Mouse (Mus musculus): ENCODE data around the gene Hmgcr. TPM values are rescaled to one million over a fixed set of nuclear protein-coding genes. Genes with fewer than 3 reads are reported as not detected.

Gene Hmgcr
- polyA plus RNA-seq, 1 experiment, result 110 TPM

DNA sequence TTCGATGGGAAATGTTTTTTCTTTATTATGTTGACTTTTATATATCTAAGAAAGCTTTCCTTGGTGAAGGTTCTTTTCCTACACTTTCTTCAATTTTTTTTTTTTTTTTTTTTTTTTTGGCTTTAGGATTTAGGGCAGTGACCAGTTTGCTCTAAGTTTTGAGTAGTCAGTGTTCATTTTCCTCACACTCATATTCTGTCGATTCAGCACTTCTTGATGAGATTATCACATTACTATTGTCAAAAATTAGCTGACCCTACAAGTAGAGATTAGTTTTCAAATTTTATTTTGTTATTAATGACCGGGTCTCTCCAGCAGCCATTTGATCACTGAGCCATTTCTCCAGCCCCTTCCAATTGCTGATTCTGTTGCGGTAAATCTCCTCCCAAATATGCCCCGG lies 19.2 kb upstream of the Hmgcr start:
- Histone ChIP-seq H3K27ac (ENCODE audit: insufficient read depth, low read length) (no peak overlapping the region), H3K4me1 (ENCODE audit: control insufficient read depth, insufficient read depth, low read length) (no peaks in the 10 kb centered on the region; the same call in 1 of the 2 replicates), H3K4me3 (ENCODE audit: insufficient read depth, low read length) (no peak overlapping the region)
- TF ChIP-seq POLR2A (IDR thresholded peaks at IDR 0.05; ENCODE audit: low read depth, low read length) (no peak), CTCF (IDR thresholded peaks at IDR 0.05; ENCODE audit: borderline replicate concordance, insufficient read depth, low read length) (no peak)

DNA sequence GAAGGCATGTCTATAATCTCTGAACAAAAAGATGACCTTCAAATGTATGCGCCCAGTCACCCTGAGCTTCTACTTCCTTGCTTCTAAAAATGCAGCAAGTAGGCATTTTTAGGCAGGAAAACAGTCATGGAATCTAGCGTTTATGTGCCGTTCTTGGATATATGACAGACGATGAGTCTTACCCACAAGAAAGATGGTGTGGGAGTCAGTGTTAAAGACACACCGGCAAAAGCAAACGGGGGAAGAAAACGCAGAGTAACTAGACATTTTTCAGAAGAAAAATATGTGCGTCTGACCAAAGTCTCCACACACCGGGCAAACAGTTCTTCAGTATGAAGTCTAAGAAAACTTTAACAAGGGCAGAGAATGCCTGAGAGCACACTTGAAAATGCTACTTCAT lies 16.5 kb upstream of the Hmgcr start:
- H3K4me3 ChIP-seq (ENCODE audit: insufficient read depth, low read length), result no peak overlapping the region
- no peaks in the 10 kb centered on the region; the same call in 1 of the 2 replicates for H3K4me1 ChIP-seq (ENCODE audit: control insufficient read depth, insufficient read depth, low read length)
- peak overlapping the region; percentile 86 for H3K27ac ChIP-seq (ENCODE audit: insufficient read depth, low read length)
- TF ChIP-seq POLR2A (IDR thresholded peaks at IDR 0.05; ENCODE audit: low read depth, low read length), result no peak

DNA sequence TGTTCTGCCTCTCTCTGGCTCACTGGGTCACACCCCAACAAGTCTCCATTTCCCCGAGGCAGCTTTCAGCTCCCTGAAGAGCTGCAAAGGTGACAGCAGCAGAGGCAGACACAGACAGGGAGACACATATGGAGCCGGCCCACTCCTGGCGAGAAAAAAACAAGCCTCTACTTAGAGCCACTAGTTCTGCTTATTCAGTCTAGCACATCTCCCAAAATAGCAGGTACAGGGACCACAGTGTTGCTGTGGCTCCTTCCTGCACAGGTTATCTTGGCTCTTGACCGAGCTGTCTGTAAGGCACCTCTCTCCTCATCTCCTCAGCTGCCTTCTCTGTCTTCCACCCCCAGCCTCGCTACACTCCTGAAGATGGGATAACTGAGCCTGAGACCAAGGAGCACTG lies 14.0 kb upstream of the Hmgcr start:
- Histone ChIP-seq H3K4me1 (ENCODE audit: control insufficient read depth, insufficient read depth, low read length) (peaks cover 11% of the 10 kb centered on the region), H3K27ac (ENCODE audit: insufficient read depth, low read length) (no peak overlapping the region), H3K4me3 (ENCODE audit: insufficient read depth, low read length) (no peak overlapping the region)
- TF ChIP-seq POLR2A (IDR thresholded peaks at IDR 0.05; ENCODE audit: low read depth, low read length), result no peak
- no peak for TF ChIP-seq CTCF (IDR thresholded peaks at IDR 0.05; ENCODE audit: borderline replicate concordance, insufficient read depth, low read length)

DNA sequence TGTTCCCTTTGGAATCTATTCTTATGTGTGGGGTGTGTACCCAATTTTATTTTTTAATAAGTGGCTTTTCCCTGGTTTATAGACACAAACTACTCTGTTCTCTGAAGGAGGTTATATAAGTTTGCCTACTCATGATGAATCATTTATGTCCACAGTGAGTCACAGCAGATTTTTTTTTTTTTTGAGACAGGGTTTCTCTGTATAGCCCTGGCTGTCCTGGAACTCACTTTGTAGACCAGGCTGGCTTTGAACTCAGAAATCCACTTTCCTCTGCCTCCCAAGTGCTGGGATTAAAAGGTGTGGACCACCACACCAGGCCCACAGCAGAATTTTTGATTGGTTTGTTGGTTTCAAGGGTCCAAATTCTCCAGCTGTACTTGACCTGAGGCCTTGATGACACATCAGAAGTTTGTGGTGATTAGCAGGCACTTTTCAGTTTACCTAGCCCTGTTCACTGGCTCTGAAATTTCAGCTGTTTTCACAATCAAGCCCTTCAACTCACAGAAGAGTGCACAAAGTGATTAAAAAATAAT lies 10.4 kb upstream of the Hmgcr start:
- H3K4me1 ChIP-seq (ENCODE audit: control insufficient read depth, insufficient read depth, low read length), result peaks cover 11% of the 10 kb centered on the region
- no peak overlapping the region for H3K4me3 ChIP-seq (ENCODE audit: insufficient read depth, low read length)
- TF ChIP-seq POLR2A (IDR thresholded peaks at IDR 0.05; ENCODE audit: low read depth, low read length) (no peak), CTCF (IDR thresholded peaks at IDR 0.05; ENCODE audit: borderline replicate concordance, insufficient read depth, low read length) (no peak)
- peak overlapping the region; percentile 55 for H3K27ac ChIP-seq (ENCODE audit: insufficient read depth, low read length)

DNA sequence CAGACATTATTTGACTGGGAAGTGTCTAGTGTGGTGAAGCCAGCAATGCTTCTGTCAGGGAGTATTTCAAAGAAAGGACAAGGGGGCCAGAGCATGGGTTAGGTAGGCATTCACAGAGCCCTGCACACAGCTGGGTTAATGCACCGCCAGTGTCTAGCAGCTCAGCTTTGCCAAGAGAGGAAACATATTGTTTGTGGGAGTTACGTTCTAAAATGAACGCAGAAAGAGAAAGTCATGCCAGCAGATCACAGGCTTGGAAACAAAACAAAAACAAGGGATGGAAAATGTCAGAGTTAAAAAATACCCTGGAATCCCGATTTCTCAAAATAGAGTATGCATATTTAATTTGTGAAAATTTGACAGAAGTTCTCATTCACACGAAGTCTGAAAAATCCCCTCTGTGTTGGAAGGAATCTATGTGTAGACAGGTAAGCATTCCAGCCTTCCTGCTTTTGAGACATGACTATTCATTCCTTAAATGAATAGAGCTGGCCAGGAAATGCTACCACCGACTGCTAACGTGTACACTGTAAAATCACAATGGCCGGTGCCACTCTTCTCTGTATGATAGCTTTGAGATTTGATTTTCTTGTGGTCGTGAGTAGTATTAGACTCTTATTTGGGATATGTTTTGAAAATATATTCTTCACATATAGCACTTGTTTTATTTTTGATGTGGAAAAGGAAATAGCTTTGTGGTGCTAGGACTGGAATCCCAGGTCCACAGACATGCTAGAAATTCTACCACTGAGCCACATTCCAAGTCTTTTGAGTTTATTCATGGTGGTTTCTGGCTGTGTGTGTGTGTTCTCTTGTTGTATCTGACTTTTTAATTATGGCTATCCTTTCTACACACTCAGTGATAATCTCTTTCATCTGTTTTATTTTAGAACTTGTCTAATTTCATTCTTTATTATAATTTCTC lies 9.7 kb upstream of the Hmgcr start:
- Histone ChIP-seq H3K4me1 (ENCODE audit: control insufficient read depth, insufficient read depth, low read length) (peaks cover 11% of the 10 kb centered on the region), H3K27ac (ENCODE audit: insufficient read depth, low read length) (peak overlapping the region; percentile 86), H3K4me3 (ENCODE audit: insufficient read depth, low read length) (no peak overlapping the region)
- TF ChIP-seq CTCF (IDR thresholded peaks at IDR 0.05; ENCODE audit: borderline replicate concordance, insufficient read depth, low read length) (no peak), POLR2A (IDR thresholded peaks at IDR 0.05; ENCODE audit: low read depth, low read length) (no peak)

DNA sequence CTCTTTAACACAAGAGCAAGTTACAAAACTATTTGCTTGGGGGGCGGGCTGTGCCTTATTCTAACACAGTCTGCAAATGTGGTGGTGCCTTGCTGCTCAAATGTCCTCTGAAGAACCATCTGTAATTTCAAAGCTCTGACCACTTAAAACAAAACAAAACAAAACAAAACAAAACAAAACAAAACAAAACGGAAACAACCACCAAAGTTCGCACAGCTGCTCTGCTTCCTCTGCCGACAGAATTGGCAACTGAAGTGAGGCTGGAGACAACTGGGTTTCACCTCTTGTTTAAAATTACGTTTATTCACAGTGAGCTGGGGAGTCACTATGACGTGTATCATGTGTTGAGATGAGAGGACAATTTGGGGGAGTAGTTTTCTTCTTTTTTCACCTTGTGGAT lies 7.9 kb upstream of the Hmgcr start:
- no peak for TF ChIP-seq POLR2A (IDR thresholded peaks at IDR 0.05; ENCODE audit: low read depth, low read length)
- no peak for TF ChIP-seq CTCF (IDR thresholded peaks at IDR 0.05; ENCODE audit: borderline replicate concordance, insufficient read depth, low read length)
- Histone ChIP-seq H3K4me1 (ENCODE audit: control insufficient read depth, insufficient read depth, low read length) (peaks cover 11% of the 10 kb centered on the region), H3K4me3 (ENCODE audit: insufficient read depth, low read length) (no peak overlapping the region), H3K27ac (ENCODE audit: insufficient read depth, low read length) (no peak overlapping the region)

DNA sequence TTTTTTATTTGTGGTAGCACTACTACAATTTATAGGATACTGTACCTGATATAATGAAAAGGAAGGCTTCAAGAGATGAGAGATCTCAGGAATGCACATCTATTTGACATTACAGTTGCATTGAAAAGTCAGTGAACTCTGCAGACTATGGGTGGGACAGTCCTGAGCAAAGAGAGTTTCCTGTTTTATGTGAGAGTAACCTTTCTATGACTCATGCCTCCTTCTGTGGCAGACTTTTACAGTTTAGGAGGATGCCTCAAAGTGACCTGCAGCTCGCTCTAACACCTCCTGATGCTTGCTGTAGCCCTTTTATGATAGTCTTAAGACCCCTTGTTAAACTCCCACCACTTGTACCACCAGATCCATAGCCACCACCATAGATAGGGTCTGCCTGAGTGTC lies 6.3 kb upstream of the Hmgcr start:
- Histone ChIP-seq H3K27ac (ENCODE audit: insufficient read depth, low read length) (no peak overlapping the region), H3K4me1 (ENCODE audit: control insufficient read depth, insufficient read depth, low read length) (peaks cover 11% of the 10 kb centered on the region), H3K4me3 (ENCODE audit: insufficient read depth, low read length) (no peak overlapping the region)
- TF ChIP-seq POLR2A (IDR thresholded peaks at IDR 0.05; ENCODE audit: low read depth, low read length), result no peak
- no peak for TF ChIP-seq CTCF (IDR thresholded peaks at IDR 0.05; ENCODE audit: borderline replicate concordance, insufficient read depth, low read length)

DNA sequence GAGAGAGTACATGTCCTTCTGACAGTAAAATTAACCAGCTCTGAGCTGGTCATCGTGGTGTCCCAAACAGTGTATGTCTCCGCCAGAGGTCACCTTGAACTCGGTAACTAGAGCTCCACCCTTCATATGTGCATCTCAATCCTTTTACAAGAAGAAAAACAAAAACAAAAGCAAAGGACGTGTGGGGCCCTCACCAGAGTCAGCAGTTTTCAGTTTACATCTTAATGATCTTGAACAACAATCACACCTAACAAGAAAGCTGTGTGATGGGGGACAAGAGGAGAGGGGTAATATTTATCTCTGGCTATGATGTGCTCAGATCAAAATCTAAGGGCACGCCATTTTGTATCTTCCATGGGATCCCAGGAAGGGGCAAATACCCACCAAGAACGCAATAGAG lies 5.0 kb upstream of the Hmgcr start:
- Histone ChIP-seq H3K4me1 (ENCODE audit: control insufficient read depth, insufficient read depth, low read length) (peaks cover 9% of the 10 kb centered on the region), H3K27ac (ENCODE audit: insufficient read depth, low read length) (no peak overlapping the region), H3K4me3 (ENCODE audit: insufficient read depth, low read length) (no peak overlapping the region)
- TF ChIP-seq CTCF (IDR thresholded peaks at IDR 0.05; ENCODE audit: borderline replicate concordance, insufficient read depth, low read length) (no peak), POLR2A (IDR thresholded peaks at IDR 0.05; ENCODE audit: low read depth, low read length) (no peak)

DNA sequence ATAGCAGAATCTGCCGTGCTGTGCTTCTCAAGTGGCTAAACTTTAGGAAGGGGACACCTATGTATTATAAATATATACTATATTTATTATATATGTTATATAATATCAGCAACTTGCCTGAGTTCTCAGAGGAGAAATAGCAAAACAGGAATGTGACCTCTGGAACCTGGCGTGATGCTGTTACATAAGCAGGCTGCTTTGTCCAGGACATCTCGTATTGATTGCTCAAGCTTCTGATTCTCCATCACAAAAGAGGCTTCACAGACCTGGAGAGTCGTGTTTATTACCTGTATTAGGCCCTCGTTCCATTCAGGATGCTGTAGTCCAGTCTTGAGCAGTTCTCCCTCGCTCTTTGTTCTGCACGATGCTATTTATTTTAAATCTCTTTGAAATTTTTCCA lies 3.1 kb upstream of the Hmgcr start:
- TF ChIP-seq CTCF (IDR thresholded peaks at IDR 0.05; ENCODE audit: borderline replicate concordance, insufficient read depth, low read length) (no peak), POLR2A (IDR thresholded peaks at IDR 0.05; ENCODE audit: low read depth, low read length) (no peak)
- Histone ChIP-seq H3K27ac (ENCODE audit: insufficient read depth, low read length) (no peak overlapping the region), H3K4me3 (ENCODE audit: insufficient read depth, low read length) (no peak overlapping the region), H3K4me1 (ENCODE audit: control insufficient read depth, insufficient read depth, low read length) (peaks cover 3% of the 10 kb centered on the region; the same call in 1 of the 2 replicates)

DNA sequence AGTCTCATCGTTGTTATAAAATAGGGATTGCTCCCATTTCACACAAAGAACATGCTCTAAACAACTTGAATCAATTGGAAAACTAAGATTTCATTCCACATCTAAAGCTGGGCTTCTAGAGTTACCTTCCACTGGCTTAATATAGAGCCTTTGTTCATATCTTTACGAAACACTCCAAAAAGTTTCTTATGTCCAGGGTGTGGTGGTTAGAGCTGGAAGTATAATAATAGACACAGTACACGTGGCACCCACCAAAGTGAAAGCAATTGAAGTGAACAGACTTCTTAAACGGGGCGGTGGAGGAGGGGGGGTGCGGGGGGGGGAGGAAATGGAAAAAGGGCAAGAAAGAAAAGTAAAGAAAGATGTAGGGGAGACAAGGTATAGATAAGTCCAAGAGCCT lies 1.5 kb upstream of the Hmgcr start:
- no peak overlapping the region for H3K4me3 ChIP-seq (ENCODE audit: insufficient read depth, low read length)
- H3K27ac ChIP-seq (ENCODE audit: insufficient read depth, low read length), result no peak overlapping the region
- H3K4me1 ChIP-seq (ENCODE audit: control insufficient read depth, insufficient read depth, low read length), result peaks cover 5% of the 10 kb centered on the region; the same call in 1 of the 2 replicates
- TF ChIP-seq CTCF (IDR thresholded peaks at IDR 0.05; ENCODE audit: borderline replicate concordance, insufficient read depth, low read length), result no peak
- TF ChIP-seq POLR2A (IDR thresholded peaks at IDR 0.05; ENCODE audit: low read depth, low read length), result no peak

Data from embryonic fibroblast, embryonic 13.5 days (primary cell).